Mouse (Mus musculus): ENCODE data around the gene Pklr. TPM values are rescaled to one million over a fixed set of nuclear protein-coding genes. Genes with fewer than 3 reads are reported as not detected.

Pklr gene
- polyA plus RNA-seq (2014; fragmentation: Illumina TruSeq; extraction: RNeasy Lipid Tissue Mini Kit (QIAGEN cat#74804); ENCODE audit: low read depth, low replicate concordance), result not detected

DNA sequence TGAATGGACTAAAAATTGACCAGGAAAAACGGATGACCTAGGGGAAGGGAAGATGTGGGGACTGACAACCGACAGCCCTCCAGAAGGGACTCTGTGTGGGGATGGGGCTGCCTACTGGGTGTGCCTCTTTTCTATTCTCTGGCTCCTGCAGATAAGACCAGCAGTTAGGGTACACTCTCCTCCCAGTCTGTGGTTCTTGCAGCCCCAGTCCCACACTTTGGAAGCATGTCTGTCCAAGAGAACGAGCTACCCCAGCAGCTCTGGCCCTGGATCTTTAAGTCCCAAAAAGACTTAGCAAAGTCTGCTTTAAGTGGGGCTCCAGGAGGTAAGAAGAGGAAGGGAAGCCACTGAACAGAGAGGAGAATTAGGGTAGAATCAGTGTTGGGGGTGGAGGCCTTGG lies at the start of gene Pklr:
Gene Pklr, plus strand, starts transcription at position 185 of the 400 bp plus-strand sequence.

DNA sequence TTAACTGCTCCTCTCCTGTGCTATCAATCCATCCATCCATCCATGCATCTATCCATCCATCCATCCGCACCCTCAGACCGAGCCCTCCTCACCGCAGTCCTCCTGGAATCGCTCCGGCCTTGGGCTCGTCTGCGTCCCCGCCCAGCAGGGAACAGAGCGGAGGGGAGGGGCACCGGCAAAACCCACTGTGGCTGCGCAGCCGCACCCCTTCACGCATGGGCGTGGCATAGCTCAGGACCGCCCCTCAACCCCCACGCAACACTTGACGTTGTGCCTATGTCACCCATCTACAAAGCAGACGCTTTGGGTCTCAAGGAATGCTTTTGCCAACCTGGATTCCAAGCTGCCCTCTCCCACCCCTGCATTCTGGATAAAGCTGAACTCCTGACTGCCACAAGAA lies 42.8 kb upstream of the Pklr start, which contains the start of gene Rusc1:
Gene Rusc1, minus strand, starts transcription at position 137 of the 400 bp plus-strand sequence.

GRCm38 (mm10) chr3:89100811-89101210 lies 35.1 kb upstream of the Pklr start, which contains the start of gene Gm43738:
Gm43738 (minus strand) TSS chr3:89101099.

GRCm38 (mm10) chr3:89101812-89102494 lies 34.0 kb upstream of the Pklr start, which contains the start of gene Fdps:
Fdps (minus strand) TSS chr3:89101959.

DNA sequence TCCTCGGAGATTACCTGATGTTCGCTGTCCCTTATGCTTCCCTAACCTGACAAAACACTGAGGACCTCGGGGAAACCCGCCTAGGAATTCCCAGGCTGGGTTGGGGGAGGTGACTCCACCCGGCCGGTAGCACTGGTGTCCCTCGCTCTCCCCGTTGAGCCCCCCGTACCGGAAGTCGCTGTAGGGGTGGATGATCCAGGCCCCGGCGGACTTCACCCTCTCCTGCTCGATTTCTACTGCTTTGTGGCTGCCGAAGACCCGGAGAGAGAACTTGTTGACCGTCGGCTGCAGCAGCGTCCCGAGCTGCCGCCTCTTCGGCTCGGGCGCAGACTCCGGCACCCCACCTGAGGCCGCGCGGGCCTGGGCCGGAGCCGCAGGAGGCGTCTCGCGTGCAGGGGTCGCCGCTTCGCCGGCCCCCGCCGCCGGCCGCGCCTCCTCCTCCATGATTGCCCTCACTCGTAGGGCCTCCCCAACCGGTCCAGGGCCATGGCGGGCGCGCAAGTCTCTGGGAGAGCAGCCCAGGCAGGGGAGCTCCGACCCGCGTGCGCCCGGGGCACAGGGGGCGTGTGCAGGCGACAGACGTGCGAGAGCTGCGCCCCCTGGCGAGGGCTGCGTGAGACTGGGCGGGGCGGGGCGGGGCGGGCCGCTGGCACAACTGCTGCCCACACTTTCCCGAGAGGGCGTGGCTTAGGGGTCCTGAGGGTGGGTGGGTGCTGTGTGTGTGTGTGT lies 23.8 kb downstream of the Pklr start, which contains the start of gene Hcn3:
Gene Hcn3, minus strand, starts transcription at position 581 of the 729 bp plus-strand sequence.

GRCm38 (mm10) chr3:89164506-89165267 lies 28.7 kb downstream of the Pklr start, which contains the start of gene Clk2:
Clk2 (plus strand) TSS chr3:89164795.

GRCm38 (mm10) chr3:89177242-89178106 lies 41.5 kb downstream of the Pklr start, which contains the start of gene Scamp3:
Scamp3 (plus strand) TSS chr3:89177473.

DNA sequence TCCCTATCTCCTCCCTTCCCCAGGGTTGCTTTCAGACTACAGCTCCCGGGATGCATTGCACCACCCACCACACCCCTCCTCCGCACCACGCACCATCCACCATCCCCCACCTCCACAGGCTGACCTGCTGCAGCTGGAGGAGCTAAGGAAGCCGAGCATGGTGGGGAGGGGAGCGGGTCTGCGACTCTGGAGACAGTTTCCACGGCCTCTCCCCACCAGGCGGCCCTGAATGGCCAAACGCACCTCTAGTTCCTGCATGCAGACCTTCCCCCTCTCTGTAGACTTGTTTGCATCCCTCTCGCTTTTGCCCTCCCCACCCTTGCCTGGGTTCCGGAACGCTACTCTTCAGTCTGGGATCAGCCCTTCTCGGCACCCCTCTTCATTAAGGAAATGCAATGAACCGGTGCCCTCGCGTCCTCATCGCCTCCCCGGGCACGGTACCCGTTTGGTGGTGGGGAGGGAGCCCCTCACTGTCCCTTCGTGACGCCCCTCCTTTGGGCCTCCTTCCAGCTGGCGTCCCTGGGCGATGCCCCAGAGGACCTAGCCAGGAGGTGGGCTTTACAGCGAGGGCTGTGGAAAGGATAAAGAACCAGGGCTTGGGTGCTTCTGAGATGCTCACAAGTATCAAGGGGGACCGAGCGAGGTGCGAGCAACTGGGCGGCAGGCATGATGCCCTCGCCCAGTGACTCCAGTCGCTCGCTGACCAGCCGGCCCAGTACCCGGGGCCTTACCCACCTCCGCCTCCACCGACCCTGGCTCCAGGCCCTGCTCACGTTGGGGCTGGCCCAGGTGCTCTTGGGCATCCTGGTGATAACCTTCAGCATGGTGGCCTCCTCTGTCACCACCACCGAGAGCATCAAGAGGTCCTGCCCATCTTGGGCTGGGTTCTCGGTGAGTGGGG lies 47.4 kb downstream of the Pklr start, which contains the start of gene Fam189b:
Gene Fam189b, plus strand, starts transcription at position 86 of the 901 bp plus-strand sequence.

Other genes with a start within 250 kb of the Pklr start
- 10.2 TPM for gene Msto1, start 222.1 kb upstream of the Pklr start, polyA plus RNA-seq (2014; fragmentation: Illumina TruSeq; extraction: RNeasy Lipid Tissue Mini Kit (QIAGEN cat#74804); ENCODE audit: low read depth, low replicate concordance)
- 25.0 TPM for gene Ash1l, start 185.5 kb upstream of the Pklr start, polyA plus RNA-seq (2014; fragmentation: Illumina TruSeq; extraction: RNeasy Lipid Tissue Mini Kit (QIAGEN cat#74804); ENCODE audit: low read depth, low replicate concordance)
- gene Dap3, start 185.0 kb upstream of the Pklr start, polyA plus RNA-seq (2014; fragmentation: Illumina TruSeq; extraction: RNeasy Lipid Tissue Mini Kit (QIAGEN cat#74804); ENCODE audit: low read depth, low replicate concordance), result 278 TPM
- gene Rusc1, start 42.8 kb upstream of the Pklr start, polyA plus RNA-seq (2014; fragmentation: Illumina TruSeq; extraction: RNeasy Lipid Tissue Mini Kit (QIAGEN cat#74804); ENCODE audit: low read depth, low replicate concordance), result 0.76 TPM
- not detected for gene Gm43738, start 35.0 kb upstream of the Pklr start, polyA plus RNA-seq (2014; fragmentation: Illumina TruSeq; extraction: RNeasy Lipid Tissue Mini Kit (QIAGEN cat#74804); ENCODE audit: low read depth, low replicate concordance)
- 22.2 TPM for gene Fdps, start 34.2 kb upstream of the Pklr start, polyA plus RNA-seq (2014; fragmentation: Illumina TruSeq; extraction: RNeasy Lipid Tissue Mini Kit (QIAGEN cat#74804); ENCODE audit: low read depth, low replicate concordance)
- gene Hcn3, start 24.1 kb downstream of the Pklr start, polyA plus RNA-seq (2014; fragmentation: Illumina TruSeq; extraction: RNeasy Lipid Tissue Mini Kit (QIAGEN cat#74804); ENCODE audit: low read depth, low replicate concordance), result 0.08 TPM
- gene Clk2, start 28.7 kb downstream of the Pklr start, polyA plus RNA-seq (2014; fragmentation: Illumina TruSeq; extraction: RNeasy Lipid Tissue Mini Kit (QIAGEN cat#74804); ENCODE audit: low read depth, low replicate concordance), result 13.5 TPM
- gene Scamp3, start 41.3 kb downstream of the Pklr start, polyA plus RNA-seq (2014; fragmentation: Illumina TruSeq; extraction: RNeasy Lipid Tissue Mini Kit (QIAGEN cat#74804); ENCODE audit: low read depth, low replicate concordance), result 8.3 TPM
- not detected for gene Fam189b, start 47.0 kb downstream of the Pklr start, polyA plus RNA-seq (2014; fragmentation: Illumina TruSeq; extraction: RNeasy Lipid Tissue Mini Kit (QIAGEN cat#74804); ENCODE audit: low read depth, low replicate concordance)
- gene Gba, start 66.8 kb downstream of the Pklr start, polyA plus RNA-seq (2014; fragmentation: Illumina TruSeq; extraction: RNeasy Lipid Tissue Mini Kit (QIAGEN cat#74804); ENCODE audit: low read depth, low replicate concordance), result 4.8 TPM
- gene Thbs3, start 79.0 kb downstream of the Pklr start, polyA plus RNA-seq (2014; fragmentation: Illumina TruSeq; extraction: RNeasy Lipid Tissue Mini Kit (QIAGEN cat#74804); ENCODE audit: low read depth, low replicate concordance), result 3.4 TPM
- gene Mtx1, start 90.9 kb downstream of the Pklr start, polyA plus RNA-seq (2014; fragmentation: Illumina TruSeq; extraction: RNeasy Lipid Tissue Mini Kit (QIAGEN cat#74804); ENCODE audit: low read depth, low replicate concordance), result 187 TPM
- gene Muc1, start 92.9 kb downstream of the Pklr start, polyA plus RNA-seq (2014; fragmentation: Illumina TruSeq; extraction: RNeasy Lipid Tissue Mini Kit (QIAGEN cat#74804); ENCODE audit: low read depth, low replicate concordance), result 11.6 TPM
- gene Krtcap2, start 109.8 kb downstream of the Pklr start, polyA plus RNA-seq (2014; fragmentation: Illumina TruSeq; extraction: RNeasy Lipid Tissue Mini Kit (QIAGEN cat#74804); ENCODE audit: low read depth, low replicate concordance), result 13.6 TPM
- gene Trim46, start 110.2 kb downstream of the Pklr start, polyA plus RNA-seq (2014; fragmentation: Illumina TruSeq; extraction: RNeasy Lipid Tissue Mini Kit (QIAGEN cat#74804); ENCODE audit: low read depth, low replicate concordance), result 0.98 TPM
- gene Dpm3, start 123.2 kb downstream of the Pklr start, polyA plus RNA-seq (2014; fragmentation: Illumina TruSeq; extraction: RNeasy Lipid Tissue Mini Kit (QIAGEN cat#74804); ENCODE audit: low read depth, low replicate concordance), result not detected
- gene Slc50a1, start 134.4 kb downstream of the Pklr start, polyA plus RNA-seq (2014; fragmentation: Illumina TruSeq; extraction: RNeasy Lipid Tissue Mini Kit (QIAGEN cat#74804); ENCODE audit: low read depth, low replicate concordance), result 1.1 TPM
- gene Efna1, start 145.0 kb downstream of the Pklr start, polyA plus RNA-seq (2014; fragmentation: Illumina TruSeq; extraction: RNeasy Lipid Tissue Mini Kit (QIAGEN cat#74804); ENCODE audit: low read depth, low replicate concordance), result not detected
- gene Efna3, start 186.8 kb downstream of the Pklr start, polyA plus RNA-seq (2014; fragmentation: Illumina TruSeq; extraction: RNeasy Lipid Tissue Mini Kit (QIAGEN cat#74804); ENCODE audit: low read depth, low replicate concordance), result 0.11 TPM
- gene Efna4, start 201.9 kb downstream of the Pklr start, polyA plus RNA-seq (2014; fragmentation: Illumina TruSeq; extraction: RNeasy Lipid Tissue Mini Kit (QIAGEN cat#74804); ENCODE audit: low read depth, low replicate concordance), result not detected
- 3.3 TPM for gene Adam15, start 213.9 kb downstream of the Pklr start, polyA plus RNA-seq (2014; fragmentation: Illumina TruSeq; extraction: RNeasy Lipid Tissue Mini Kit (QIAGEN cat#74804); ENCODE audit: low read depth, low replicate concordance)
- gene Dcst2, start 225.8 kb downstream of the Pklr start, polyA plus RNA-seq (2014; fragmentation: Illumina TruSeq; extraction: RNeasy Lipid Tissue Mini Kit (QIAGEN cat#74804); ENCODE audit: low read depth, low replicate concordance), result 6.5 TPM
- gene Dcst1, start 229.1 kb downstream of the Pklr start, polyA plus RNA-seq (2014; fragmentation: Illumina TruSeq; extraction: RNeasy Lipid Tissue Mini Kit (QIAGEN cat#74804); ENCODE audit: low read depth, low replicate concordance), result 25.0 TPM